Mouse (Mus musculus): ENCODE measurements at regions not wholly inside any gene's neighbourhood (a gene's known extent, or its start where the extent isn't known, plus 50 kb on each side); places are given as distances from the start of the nearest gene placed in this dataset.
A peak's percentile ranks its signal among the peaks of the same experiment; 100 is the strongest.
"Not testable (repeated sequence)": the region's sequence is repeated elsewhere in the genome, so short reads cannot be mapped to it uniquely, and the experiment has no call there.

DNA sequence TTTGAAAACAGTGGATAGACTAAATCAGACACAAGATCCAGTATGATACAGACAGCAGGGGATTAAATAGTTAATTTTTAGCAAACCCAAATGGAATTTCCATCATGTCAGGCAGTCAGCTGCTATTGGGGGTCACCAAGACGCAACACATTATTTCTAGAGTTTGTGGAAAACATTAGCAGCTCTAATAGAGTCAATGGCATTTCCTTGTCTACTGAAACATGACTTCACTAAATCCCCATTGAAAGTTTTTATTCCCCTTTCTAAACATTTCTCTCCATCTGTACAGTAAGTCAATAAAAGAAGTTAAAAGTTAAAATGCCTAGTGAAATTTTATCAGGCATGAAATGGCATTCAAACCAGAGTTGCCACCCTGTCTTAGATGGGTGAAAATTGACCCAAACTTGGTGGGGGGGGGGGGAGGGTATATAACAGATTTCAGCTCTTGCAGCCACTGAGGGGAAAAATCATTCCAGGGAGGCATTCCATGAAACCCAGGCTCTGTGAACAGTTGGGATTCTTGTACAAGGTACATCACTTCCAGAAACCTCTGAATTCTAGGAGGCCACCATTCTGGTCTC, 229.4 kb upstream of the Vmn1r3 start:
- H3K9me3 ChIP-seq (ENCODE audit: low read length); H3K36me3 ChIP-seq (ENCODE audit: insufficient read depth, low read length); H3K4me2 ChIP-seq (replicated peaks; ENCODE audit: low read depth, low read length); H3K27me3 ChIP-seq (ENCODE audit: insufficient read depth, low read length); H3K4me3 ChIP-seq (ENCODE audit: low read length); H3K9ac ChIP-seq (replicated peaks; ENCODE audit: low read length): not testable (repeated sequence)
- WGBS, result 13% methylated on average over 1 of the region's 1 CpGs
- H3K4me1 ChIP-seq (ENCODE audit: insufficient read depth, low read length), result peaks cover 12% of the 10 kb centered on the region
- H3K27ac ChIP-seq (ENCODE audit: low read length), result peak overlapping the region; percentile 80
- ATAC-seq (ENCODE audit: low FRiP score, low TSS enrichment), result peak; percentile 50; the same call in 1 of the 2 replicates

DNA sequence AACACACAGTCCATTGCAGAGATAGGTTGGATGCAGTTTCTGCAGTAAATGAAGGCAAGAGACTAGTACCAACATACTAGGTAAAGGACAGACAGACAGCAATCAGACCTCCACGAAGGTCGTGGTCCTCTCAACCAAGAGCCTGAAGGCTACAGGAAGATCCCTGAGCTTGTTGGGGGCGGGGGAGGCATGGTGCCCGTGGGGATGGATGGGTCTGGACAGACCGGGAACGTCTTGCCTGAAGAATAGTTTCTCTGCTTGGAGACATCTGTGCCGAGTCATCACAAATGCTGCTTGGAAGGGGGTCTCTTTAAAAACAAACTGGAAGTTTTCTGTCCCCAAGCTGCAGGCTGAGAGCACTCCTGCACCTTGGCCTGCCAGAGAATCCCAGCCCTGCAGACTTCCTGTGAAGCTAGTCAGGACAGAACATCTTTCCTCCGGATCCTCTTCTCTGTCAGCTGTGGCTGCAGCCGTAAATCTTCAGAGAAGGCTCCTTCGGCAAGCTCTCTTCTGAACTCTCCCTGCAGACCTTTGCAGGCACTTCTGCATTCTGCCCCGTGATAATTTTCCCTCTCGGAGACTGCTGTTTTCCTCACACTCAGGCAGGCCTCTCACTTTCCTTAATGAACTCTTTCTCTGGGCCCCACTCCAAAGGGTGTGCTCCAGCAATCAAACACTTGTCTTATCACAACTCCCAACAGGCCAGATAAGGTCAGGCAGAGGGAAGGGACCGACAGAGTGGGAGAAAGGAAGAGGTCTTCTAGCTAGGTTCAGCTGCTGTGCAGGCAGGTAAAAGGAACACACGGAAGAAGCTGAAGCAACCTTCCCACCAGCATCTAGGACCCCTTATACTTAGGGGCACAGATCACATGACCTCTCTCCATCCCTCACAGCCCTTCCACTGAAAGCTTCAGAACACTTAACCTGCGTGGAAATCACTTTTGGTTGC, 228.6 kb upstream of the Vmn1r3 start:
- no peak overlapping the region for H3K4me3 ChIP-seq (ENCODE audit: low read length)
- peak; percentile 80 for ATAC-seq (ENCODE audit: low FRiP score, low TSS enrichment)
- H3K36me3 ChIP-seq (ENCODE audit: insufficient read depth, low read length), result no peaks in the 10 kb centered on the region
- H3K27me3 ChIP-seq (ENCODE audit: insufficient read depth, low read length), result no peaks in the 10 kb centered on the region
- no peaks in the 10 kb centered on the region for H3K9me3 ChIP-seq (ENCODE audit: low read length)
- WGBS, result 23% methylated on average over 15 of the region's 15 CpGs
- peaks cover 12% of the 10 kb centered on the region for H3K4me1 ChIP-seq (ENCODE audit: insufficient read depth, low read length)
- peak overlapping the region; percentile 80 for H3K27ac ChIP-seq (ENCODE audit: low read length)
- H3K4me2 ChIP-seq (replicated peaks; ENCODE audit: low read depth, low read length), result no peak overlapping the region
- H3K9ac ChIP-seq (replicated peaks; ENCODE audit: low read length), result 0 out of 2 replicates have a peak overlapping the region, but pooled peaks have one; percentile 22

DNA sequence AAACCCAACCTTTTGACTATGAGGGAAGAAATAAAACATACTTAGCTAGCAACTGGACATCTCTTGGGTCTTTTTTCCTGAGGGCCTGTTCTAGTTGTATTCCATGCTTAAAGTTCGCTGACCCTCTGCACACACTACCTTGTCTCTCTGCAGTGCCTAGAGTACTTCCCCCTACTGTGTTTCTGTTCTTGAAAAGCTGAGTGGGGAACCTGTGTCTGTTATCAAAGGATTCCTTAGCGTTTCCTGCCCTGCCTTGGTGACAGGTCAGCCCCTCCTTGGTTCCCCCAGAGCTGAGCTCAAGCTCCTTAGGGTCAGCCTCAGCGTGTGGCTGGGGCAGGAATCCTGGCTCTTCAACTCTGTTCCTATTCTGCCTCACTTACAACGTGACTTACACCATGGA, 227.2 kb upstream of the Vmn1r3 start:
- not testable (repeated sequence) for H3K27ac ChIP-seq (ENCODE audit: low read length); H3K9ac ChIP-seq (replicated peaks; ENCODE audit: low read length); ATAC-seq (ENCODE audit: low FRiP score, low TSS enrichment); H3K27me3 ChIP-seq (ENCODE audit: insufficient read depth, low read length); H3K9me3 ChIP-seq (ENCODE audit: low read length); H3K4me3 ChIP-seq (ENCODE audit: low read length); H3K4me2 ChIP-seq (replicated peaks; ENCODE audit: low read depth, low read length); H3K36me3 ChIP-seq (ENCODE audit: insufficient read depth, low read length)
- WGBS, result 46% methylated on average over 4 of the region's 4 CpGs
- peaks cover 12% of the 10 kb centered on the region for H3K4me1 ChIP-seq (ENCODE audit: insufficient read depth, low read length)

DNA sequence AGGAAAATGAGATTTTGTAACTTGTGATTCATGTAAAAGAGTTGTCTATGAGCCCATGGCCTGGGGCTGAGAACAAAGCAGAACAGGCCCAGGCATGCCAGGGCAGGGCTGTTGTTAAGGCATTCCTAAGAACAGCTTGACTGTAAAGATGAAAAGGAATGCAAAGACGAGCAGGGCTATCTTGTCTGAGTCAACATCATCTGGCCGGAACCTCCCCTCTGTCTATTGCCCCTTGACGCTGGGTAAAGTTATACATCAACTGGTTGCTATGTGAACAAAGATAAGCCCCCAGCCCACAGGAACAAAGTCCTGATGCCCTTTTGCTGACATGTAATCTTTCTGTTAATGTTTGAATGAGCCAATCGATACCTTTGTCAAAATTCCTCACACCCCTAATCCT, 217.7 kb upstream of the Vmn1r3 start:
- ATAC-seq (ENCODE audit: low FRiP score, low TSS enrichment); H3K9ac ChIP-seq (replicated peaks; ENCODE audit: low read length); H3K4me2 ChIP-seq (replicated peaks; ENCODE audit: low read depth, low read length); H3K9me3 ChIP-seq (ENCODE audit: low read length); H3K27ac ChIP-seq (ENCODE audit: low read length); H3K36me3 ChIP-seq (ENCODE audit: insufficient read depth, low read length); H3K27me3 ChIP-seq (ENCODE audit: insufficient read depth, low read length); H3K4me3 ChIP-seq (ENCODE audit: low read length); H3K4me1 ChIP-seq (ENCODE audit: insufficient read depth, low read length): not testable (repeated sequence)
- WGBS, result 64% methylated on average over 4 of the region's 4 CpGs

DNA sequence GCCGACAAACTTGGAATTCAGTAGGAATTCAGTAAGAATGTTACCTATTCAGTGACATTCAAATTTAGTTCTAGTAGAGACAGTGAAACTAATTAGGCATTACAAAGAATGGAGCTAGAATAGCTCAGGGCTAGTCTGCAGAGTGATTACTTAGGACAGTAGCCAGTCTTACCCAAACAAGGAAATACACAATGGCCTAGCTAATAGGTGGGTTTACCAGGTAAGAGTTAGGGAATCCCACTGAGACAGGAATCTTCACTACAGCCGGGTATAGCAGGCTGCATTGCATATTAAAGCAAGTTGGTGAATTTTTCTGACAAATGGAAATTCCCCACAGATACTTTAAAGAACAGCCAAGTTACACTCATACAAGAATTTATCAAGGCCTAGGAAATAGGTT, 216.6 kb upstream of the Vmn1r3 start:
- H3K4me1 ChIP-seq (ENCODE audit: insufficient read depth, low read length); H3K9ac ChIP-seq (replicated peaks; ENCODE audit: low read length); H3K27me3 ChIP-seq (ENCODE audit: insufficient read depth, low read length); ATAC-seq (ENCODE audit: low FRiP score, low TSS enrichment); H3K9me3 ChIP-seq (ENCODE audit: low read length); H3K4me3 ChIP-seq (ENCODE audit: low read length); H3K27ac ChIP-seq (ENCODE audit: low read length); H3K4me2 ChIP-seq (replicated peaks; ENCODE audit: low read depth, low read length); H3K36me3 ChIP-seq (ENCODE audit: insufficient read depth, low read length): not testable (repeated sequence)
- WGBS, result 78% methylated on average over 2 of the region's 2 CpGs

DNA sequence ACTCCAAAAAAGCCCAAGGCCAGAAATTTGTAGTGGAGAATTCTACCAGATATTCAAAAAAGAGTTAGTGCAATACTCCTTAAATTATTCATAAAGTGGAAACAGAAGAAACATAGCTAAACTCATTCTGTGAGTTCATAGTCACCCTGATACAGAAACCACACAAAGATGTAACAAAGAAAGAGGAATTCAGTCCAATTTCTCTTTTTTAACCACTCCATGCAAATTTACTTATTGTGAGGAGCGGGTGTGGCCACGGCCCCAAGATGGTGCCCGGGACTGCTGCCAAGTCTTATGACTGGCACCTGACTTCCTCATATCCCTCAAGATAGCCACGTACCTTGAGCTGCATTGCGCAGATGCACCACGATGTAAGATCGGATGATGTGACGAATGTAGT, 206.4 kb upstream of the Vmn1r3 start:
- H3K4me2 ChIP-seq (replicated peaks; ENCODE audit: low read depth, low read length); H3K9ac ChIP-seq (replicated peaks; ENCODE audit: low read length); H3K4me3 ChIP-seq (ENCODE audit: low read length); ATAC-seq (ENCODE audit: low FRiP score, low TSS enrichment); H3K36me3 ChIP-seq (ENCODE audit: insufficient read depth, low read length); H3K27ac ChIP-seq (ENCODE audit: low read length); H3K27me3 ChIP-seq (ENCODE audit: insufficient read depth, low read length); H3K4me1 ChIP-seq (ENCODE audit: insufficient read depth, low read length); H3K9me3 ChIP-seq (ENCODE audit: low read length): not testable (repeated sequence)
- 98% methylated on average over 7 of the region's 8 CpGs for WGBS

DNA sequence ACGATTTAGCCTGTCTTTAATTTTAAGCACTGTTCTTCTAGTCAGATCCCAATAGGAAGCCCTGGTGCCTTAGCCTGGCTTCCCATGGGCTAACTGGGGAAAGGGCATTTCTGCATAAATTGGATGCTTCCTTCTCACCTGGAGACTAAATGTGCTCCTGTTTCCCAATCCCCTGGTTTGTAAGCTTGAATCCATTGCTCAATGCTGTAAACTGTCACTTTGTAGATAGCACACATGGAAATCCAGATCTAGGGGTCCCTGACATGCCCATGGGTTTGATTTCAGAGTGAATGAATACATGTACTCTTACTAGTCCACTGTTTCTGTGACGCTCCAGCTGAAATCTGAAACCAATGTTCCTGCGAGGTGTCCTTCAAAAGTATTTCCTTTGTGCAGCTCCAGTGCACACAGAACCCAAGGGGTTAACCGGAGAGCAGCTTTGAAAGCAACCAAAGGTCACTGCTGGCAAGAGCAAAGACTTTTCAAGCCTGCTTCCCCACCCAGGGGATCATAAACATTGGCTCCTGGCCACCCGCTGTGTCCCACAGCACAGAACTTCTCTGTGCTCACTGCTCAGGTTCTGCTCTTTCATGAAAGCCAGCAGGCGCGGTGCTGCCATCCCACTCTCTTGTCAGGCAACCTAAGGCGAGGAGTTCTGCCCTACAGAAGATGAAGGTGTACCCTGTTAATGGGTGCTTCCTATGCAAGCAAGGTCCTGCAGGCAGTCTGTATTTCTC, 188.0 kb upstream of the Vmn1r3 start:
- not testable (repeated sequence) for H3K27ac ChIP-seq (ENCODE audit: low read length); H3K36me3 ChIP-seq (ENCODE audit: insufficient read depth, low read length); H3K4me1 ChIP-seq (ENCODE audit: insufficient read depth, low read length); H3K27me3 ChIP-seq (ENCODE audit: insufficient read depth, low read length); H3K9me3 ChIP-seq (ENCODE audit: low read length); H3K4me3 ChIP-seq (ENCODE audit: low read length); H3K9ac ChIP-seq (replicated peaks; ENCODE audit: low read length); H3K4me2 ChIP-seq (replicated peaks; ENCODE audit: low read depth, low read length)
- ATAC-seq (ENCODE audit: low FRiP score, low TSS enrichment), result peak; percentile 42; the same call in 1 of the 2 replicates
- 29% methylated on average over 8 of the region's 8 CpGs for WGBS

DNA sequence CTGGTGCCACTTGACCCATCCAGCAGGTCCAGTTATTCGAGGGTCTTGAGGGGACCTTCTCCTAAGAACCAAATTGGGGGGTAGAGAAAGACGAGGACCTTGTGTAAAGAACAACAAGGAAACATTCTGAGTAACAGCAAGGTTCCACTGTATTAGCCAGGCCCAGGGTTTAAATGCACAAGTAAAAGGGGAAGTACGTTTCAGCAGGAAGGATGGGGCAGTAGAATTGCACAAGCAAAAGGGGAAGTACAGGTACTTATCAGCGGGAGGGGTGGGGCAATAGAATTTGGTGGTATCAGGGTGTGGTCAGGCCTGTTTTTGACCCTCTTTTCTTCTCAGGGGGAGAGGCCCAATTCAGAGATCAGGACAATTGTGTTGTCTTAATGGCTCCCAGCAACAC, 182.9 kb upstream of the Vmn1r3 start:
- WGBS, result 82% methylated on average over 4 of the region's 4 CpGs
- H3K27me3 ChIP-seq (ENCODE audit: insufficient read depth, low read length); H3K36me3 ChIP-seq (ENCODE audit: insufficient read depth, low read length); H3K27ac ChIP-seq (ENCODE audit: low read length); ATAC-seq (ENCODE audit: low FRiP score, low TSS enrichment); H3K4me3 ChIP-seq (ENCODE audit: low read length); H3K9ac ChIP-seq (replicated peaks; ENCODE audit: low read length); H3K4me1 ChIP-seq (ENCODE audit: insufficient read depth, low read length); H3K9me3 ChIP-seq (ENCODE audit: low read length); H3K4me2 ChIP-seq (replicated peaks; ENCODE audit: low read depth, low read length): not testable (repeated sequence)

DNA sequence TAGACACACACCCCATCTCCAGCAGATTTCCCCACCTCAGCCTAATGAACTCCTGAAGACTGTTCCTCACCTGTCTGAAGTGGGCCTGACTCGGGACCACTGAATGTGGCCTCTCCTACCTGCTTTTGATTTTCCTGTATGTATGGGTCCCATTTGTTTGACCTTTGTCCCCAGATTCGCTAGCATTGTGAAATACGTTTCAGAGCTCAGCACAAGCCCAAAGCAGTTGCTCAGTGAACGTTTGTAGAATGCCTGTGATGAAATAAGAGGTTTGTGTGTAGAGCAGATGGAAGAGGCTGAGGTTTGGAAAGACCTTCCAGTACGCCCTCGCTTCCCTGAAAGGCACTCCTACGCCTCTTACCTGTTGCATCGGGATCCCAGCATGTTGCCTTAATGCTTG, 158.3 kb upstream of the Vmn1r3 start:
- ATAC-seq (ENCODE audit: low FRiP score, low TSS enrichment); H3K27ac ChIP-seq (ENCODE audit: low read length); H3K9ac ChIP-seq (replicated peaks; ENCODE audit: low read length); H3K9me3 ChIP-seq (ENCODE audit: low read length); H3K36me3 ChIP-seq (ENCODE audit: insufficient read depth, low read length); H3K27me3 ChIP-seq (ENCODE audit: insufficient read depth, low read length); H3K4me3 ChIP-seq (ENCODE audit: low read length); H3K4me1 ChIP-seq (ENCODE audit: insufficient read depth, low read length); H3K4me2 ChIP-seq (replicated peaks; ENCODE audit: low read depth, low read length): not testable (repeated sequence)
- WGBS, result 83% methylated on average over 8 of the region's 8 CpGs

DNA sequence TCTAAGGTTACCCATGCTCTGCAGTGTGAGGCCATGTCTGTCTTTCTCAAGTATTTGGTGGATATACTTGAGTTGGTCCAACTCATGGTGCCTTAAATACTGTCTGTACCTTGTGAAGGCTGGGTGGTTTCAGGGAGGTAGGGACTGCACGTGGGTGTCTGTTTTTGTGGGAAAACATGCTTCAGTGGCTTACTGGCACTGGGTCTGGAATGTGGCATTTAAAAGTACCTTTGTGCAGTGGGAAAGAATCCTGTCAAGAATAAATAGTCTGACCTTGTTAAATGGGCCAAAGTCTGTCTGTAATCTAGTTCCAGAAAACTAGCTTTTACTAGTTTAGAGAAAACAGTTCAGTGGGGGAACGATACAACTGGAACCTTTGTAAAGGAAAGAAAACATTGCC, 157.5 kb upstream of the Vmn1r3 start:
- not testable (repeated sequence) for H3K27me3 ChIP-seq (ENCODE audit: insufficient read depth, low read length); H3K9ac ChIP-seq (replicated peaks; ENCODE audit: low read length); H3K4me3 ChIP-seq (ENCODE audit: low read length); H3K4me2 ChIP-seq (replicated peaks; ENCODE audit: low read depth, low read length); ATAC-seq (ENCODE audit: low FRiP score, low TSS enrichment); H3K4me1 ChIP-seq (ENCODE audit: insufficient read depth, low read length); H3K9me3 ChIP-seq (ENCODE audit: low read length); H3K27ac ChIP-seq (ENCODE audit: low read length); H3K36me3 ChIP-seq (ENCODE audit: insufficient read depth, low read length)
- 42% methylated on average over 2 of the region's 2 CpGs for WGBS

Data from kidney, embryonic 16.5 days (tissue).